Mouse (Mus musculus) cerebellum, adult 8-10 months (tissue): Measurements from ENCODE around the gene Nrtn.
A peak's percentile ranks its signal among the peaks of the same experiment; 100 is the strongest.

ENCODE experiments used
- DNase-seq: peaks from one replicate; pipeline ENCODE4 v3.0.0; 2022

Gene Nrtn

DNA sequence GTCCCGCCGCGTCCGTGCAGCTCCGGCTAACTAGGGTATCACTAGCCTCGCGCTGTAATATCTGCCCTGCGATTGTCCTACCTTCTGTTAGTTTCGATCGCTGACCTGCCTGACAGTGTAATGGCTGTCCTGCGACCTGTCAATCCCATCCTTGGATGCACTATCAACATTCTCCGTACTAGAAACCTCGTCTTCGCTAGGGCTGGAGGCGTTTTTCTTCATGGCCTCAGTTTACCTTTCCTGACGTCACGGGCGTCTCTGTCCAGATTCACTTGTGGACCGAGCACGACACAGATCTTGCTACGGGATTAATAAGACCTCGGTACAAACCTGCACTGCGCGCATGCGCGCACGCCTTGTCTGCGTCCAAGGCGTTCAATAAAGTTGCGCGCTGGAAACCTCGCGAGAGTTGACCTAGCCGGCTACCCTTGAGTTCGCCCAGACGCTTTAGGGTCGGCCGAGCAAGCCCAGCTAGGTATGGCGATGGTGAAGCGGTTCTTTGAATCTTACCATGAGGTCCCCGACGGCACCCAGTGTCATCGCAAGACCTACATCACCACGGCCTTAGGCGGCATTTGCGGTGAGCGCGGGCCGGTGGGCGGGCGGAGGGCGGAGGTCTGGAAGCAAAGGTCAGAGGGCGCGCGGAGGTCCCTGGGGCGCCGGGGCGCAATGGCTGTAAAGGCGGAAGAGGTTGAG lies 39.8 kb downstream of the Nrtn start, which contains the start of the genes Ndufa11 and Vmac:
Gene Ndufa11, plus strand, starts transcription at position 405 of the 696 bp plus-strand sequence.
Gene Vmac, minus strand, starts transcription at position 660 of the 696 bp plus-strand sequence.
- peak; percentile 91 for DNase-seq

- peak; percentile 94 for DNase-seq
Measured at GRCm38 (mm10) chr17:56716655-56717362, 40.5 kb downstream of the Nrtn start.

DNA sequence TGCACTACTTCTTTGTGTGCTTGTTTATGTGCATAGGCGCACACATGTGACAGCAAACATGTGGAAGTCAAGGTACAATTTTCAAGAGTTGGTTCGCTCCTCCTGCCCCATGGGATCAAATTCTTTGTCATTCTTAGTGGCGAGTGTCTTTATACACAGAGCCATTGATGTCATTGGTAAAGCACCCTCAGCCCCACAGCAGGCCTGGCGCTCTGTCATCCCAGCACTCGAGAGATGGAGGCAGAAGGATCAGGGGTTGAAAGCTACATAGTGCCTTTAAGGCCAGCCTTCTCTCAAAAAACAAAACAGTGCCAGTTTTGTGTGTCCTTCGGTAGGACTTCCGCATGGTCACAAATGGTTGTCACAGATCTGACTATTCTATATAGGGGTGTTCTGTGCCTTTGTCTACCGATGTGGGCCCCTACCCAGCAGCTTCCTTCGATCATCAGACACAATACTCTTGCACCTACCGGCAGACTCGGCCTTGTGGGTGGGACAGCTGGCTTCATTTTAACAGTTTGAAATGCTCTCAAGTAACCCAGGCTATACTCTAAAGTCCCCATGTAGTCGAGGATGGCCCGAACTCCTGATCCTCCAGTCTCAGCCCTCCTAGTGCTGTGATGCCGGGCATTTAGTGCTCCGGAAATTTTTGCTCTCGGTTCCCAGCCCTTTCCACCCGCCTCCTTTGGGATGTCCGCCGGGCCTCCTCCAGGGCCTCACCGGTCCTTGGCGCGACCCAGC lies 41.2 kb downstream of the Nrtn start:
- no peak for DNase-seq

DNA sequence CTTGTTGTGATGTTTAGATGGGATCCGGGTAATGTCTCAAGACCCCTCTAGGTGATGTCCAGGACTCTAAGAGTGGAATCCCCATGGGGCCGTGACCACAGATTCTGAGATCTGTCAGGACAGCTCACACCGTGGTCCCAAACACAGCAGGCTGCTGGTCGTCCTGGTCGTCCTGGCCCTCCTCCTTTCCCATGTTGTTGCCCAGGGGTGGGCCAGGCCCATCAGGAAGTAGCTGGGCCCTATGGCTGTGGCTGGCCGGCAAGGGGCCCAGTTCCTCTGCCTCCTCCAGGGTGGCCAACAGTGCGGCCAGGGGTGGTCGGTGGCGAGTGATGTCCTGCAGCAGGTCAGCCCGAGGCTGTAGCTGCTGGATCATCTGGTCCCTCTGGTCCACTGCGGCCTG lies 42.0 kb downstream of the Nrtn start:
- peak; percentile 42 for DNase-seq

DNA sequence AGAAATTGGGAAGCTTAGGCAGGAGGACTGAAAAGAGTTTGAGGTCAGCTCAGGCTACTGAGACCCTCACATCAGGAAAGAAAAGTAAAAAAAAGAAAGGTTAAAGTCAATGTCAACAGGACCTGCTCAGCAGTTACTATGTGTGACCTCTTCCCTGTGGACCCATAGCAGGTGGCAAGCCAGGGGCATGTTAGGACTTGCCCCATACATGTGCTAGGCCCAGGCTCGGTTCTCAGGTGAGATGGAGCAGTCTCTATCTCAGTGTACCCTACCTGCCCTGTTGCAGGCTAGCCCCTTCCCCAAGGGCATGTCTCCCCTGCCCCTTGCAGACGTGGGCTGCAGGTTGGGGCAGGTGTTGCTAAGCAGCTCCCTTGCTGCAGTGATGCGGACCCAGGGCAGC lies 47.6 kb downstream of the Nrtn start:
- no peak for DNase-seq

DNA sequence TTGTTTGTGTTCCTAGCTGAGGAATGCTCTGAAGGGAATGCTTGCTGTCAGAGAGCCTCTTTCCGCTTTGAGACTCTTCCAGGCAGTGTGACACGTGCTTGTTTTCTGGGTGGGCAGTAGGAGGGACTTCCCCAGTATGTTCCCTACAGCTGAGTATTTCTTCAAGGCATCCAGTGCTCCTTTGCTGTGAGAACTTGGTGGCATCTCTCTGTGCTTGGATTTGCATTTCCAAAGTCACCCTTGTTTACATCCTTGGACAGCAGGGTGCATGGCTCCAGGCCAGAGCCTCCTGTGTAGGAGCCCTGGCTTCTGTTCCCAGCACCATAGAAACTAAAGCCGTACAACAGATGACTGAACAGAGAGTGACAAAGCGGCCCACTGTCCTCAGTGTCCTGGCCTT lies 48.6 kb downstream of the Nrtn start:
- no peak for DNase-seq

GRCm38 (mm10) chr17:56706515-56706914 lies 50.8 kb downstream of the Nrtn start:
- DNase-seq: no peak

DNA sequence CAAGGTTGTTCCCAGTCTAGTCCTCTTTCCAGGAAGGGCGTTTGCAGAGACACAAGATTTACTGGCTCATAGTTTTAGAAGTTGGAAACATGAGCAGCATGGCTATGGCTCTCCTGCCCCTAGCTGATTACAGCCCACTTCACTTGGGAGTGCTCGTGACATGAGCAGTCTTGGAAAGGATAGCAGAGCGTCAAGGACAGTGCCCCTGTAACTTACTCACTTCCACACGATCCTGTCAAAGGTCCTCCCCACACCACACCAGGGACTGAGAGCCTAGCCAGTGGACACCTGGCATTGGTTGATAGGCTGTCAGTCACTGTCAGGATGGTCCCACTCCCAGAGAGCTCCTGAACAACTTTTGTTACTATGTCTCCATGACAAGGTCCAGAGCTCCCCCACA lies 54.3 kb downstream of the Nrtn start:
- DNase-seq: no peak
